Mouse (Mus musculus) spleen, adult 12 weeks (tissue): ENCODE results near the gene Sel1l3.

Source experiments
- DNase-seq: peaks from one replicate; pipeline ENCODE4 v3.0.0; 2022; ENCODE audit warnings: low spot score

Gene Sel1l3

GRCm38 (mm10) chr5:53140158-53140927, 73.4 kb downstream of the Sel1l3 start:
- no peak for DNase-seq

- DNase-seq: no peak
These were observed 74.2 kb downstream of the Sel1l3 start for GRCm38 (mm10) chr5:53139566-53139965.

GRCm38 (mm10) chr5:53139140-53139539, 74.6 kb downstream of the Sel1l3 start:
- no peak for DNase-seq

GRCm38 (mm10) chr5:53138025-53138424, 75.7 kb downstream of the Sel1l3 start:
- no peak for DNase-seq

GRCm38 (mm10) chr5:53135984-53136383, 77.7 kb downstream of the Sel1l3 start:
- DNase-seq: no peak

DNA sequence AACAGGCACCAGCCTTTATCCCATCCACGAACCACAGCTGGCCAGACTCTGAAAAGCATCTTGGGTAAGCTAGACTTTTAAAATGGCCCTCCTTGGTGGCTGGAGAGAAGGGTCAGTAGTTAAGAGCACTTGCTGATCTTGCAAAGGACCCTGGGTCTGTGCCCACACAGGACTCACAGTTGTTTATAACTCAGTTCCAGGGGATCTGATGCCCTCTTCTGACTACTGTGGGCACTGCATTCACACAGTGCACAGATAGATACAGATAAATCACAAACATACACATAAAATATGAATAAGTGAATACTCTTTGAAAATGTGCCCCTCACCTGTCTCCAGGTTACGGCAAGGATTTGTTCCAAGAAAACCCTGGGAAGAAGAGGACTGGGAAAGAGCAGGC, 79.7 kb downstream of the Sel1l3 start:
- DNase-seq: no peak

GRCm38 (mm10) chr5:53124701-53125100, 89.0 kb downstream of the Sel1l3 start:
- no peak for DNase-seq

DNA sequence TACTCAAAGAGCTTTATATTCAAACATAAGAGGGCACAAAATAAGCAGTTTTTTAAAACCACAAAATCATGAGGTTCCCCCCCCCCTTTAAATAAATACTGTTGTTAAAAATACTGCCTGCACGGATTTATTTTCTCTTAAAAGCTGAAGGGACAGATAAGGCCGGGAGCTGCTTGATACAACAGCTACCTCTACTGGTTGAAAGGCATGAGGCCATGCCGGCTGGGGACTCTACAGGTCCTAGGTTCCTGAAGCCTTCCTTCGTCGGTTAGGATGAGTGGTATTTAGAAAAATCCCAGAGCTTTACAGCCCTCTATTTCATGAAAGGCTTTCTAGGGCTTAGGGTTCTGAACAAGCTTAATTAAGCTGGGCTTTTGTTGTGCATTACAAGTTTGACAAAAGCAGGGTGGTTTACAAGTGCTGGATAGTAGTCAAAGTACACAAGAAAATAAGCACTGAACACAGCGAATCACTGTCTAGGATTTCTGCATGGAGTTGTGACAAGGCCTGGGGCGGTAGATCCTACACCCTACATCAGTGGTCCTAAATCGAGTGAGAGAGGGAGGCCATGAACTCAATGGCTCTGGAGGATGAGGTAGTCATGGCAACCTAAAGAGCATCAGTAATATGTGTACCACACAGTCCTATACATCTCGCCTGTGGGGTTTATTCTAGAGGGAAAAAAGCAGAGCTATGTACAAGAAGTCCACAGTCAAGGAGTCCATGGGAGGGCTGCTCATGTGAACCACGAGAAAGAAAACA, 90.0 kb downstream of the Sel1l3 start:
- no peak for DNase-seq

GRCm38 (mm10) chr5:53119689-53120088, 94.0 kb downstream of the Sel1l3 start:
- DNase-seq: no peak

DNA sequence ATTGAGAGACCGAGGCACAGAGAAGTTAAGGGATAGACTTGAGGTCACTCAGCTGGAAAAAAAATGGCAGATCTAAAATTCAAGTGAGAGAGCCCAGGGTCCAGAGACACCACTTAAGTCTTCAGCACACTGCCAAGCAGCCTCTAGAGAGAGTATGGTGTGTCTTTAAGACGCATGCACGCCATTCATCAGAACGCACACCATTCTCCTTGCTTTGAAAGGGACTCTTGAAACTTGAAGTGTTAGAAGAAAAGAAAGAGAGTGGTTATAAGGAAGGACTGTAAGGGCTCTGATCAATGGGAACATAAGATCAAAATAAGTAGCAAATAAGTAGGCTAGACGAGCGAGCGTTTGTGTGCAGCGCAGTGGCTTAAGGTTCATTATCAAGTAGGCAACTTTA, 95.5 kb downstream of the Sel1l3 start:
- DNase-seq: no peak

DNA sequence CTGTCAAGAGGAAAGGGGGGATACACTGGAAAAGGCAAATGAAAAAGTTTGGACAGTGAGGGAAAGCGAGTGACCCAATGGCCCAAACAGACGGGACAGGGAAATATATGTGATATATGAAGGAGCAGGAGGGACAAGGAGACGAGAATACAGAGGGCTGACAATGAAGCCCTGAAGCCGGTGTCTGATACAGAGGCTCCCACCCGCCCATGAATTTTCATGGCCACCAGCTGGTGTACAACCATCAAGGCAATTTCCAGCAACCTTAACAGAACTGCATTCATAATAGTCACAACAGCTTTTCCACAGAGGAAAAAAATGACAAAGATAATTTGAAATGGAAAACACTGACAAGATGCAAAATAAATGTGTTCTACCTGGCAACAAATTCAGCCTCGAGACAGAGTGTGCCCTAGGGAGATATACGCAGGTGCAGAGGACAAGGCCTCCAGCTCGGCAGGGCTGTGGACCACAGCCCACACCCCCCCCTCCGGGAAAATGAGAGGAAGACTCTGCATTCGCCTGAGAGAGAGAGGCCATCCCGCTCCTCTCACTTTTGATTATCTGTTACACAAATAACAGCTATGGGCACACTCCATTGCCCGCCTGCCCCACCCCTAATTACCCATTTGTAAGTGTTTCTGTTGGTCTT, 99.0 kb downstream of the Sel1l3 start:
- no peak for DNase-seq

DNA sequence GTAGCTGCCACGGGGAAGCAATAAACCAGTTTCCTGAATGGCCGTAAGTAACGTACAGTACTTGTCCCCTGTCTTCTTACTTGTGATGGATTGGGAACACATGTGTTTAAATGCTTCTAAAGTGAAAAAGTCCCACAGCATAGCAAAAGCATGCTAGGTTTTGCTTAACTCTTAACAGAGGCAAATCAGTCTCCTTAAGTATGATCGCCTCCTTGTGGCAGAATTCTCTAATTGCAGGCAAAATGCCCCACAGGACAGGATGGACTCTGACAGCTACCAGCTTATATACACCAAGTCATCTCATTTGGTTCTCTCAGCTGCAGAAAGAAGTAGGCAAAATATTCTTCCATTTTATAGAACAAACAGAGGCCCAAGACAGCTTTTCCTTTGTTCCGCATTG, 100.8 kb downstream of the Sel1l3 start:
- no peak for DNase-seq

DNA sequence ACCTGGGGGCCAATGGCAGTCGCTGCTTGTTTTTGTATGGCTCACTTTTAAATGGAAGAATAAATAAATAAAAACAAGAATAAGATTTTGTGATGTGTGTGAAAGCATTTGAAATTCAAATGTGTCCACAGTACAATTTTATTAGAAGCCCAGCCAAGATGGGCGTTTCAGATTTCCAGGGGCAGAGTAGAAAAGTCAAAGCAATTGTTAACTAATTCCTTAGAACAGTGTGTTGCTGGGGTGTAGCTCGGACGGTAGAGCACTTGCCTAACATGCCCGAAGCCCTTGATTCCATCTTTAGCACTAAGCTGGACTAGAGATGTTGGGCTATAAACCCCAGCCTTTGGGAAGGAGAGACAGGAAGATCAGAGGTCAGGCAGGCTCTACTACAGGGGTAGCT, 102.7 kb downstream of the Sel1l3 start:
- DNase-seq: no peak

DNA sequence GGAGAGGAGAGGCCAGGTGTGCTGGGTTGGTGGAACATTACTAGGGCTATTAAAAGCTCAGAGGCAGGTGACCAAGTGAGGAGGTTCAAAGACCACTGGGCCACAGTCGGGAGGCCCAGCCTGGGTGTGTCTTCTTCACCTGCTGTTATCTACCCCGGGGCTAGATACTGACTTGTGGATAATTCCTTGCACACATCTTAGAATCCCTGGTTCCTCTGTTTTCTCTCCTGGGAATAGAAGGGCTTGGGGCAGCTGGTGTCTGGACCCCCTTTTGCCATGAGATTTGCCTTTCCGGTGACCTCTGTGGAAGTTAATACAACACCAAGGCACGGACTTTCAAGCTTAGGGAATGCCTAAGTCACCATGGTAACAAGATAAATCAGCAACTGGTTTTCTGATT, 103.5 kb downstream of the Sel1l3 start:
- no peak for DNase-seq

DNA sequence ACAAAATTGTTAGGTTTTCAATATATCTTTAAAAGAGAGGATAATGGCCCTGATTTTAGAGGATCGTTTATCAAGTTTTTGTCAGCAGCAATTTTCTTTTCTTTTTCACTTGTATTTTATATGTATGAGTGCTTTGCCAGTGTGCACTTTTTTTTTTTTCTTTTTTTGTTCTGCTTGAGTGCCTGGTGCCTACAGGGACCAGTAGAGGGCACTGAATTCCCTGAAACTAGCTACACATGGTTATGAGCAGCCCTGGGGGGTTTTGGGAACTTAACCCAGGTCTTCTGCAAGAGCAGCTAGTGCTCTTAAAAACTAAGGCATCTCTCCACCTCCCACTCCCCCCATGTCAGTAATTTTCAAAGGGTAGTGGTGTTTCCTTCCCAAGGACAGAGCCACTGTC, 105.1 kb downstream of the Sel1l3 start:
- DNase-seq: no peak

DNA sequence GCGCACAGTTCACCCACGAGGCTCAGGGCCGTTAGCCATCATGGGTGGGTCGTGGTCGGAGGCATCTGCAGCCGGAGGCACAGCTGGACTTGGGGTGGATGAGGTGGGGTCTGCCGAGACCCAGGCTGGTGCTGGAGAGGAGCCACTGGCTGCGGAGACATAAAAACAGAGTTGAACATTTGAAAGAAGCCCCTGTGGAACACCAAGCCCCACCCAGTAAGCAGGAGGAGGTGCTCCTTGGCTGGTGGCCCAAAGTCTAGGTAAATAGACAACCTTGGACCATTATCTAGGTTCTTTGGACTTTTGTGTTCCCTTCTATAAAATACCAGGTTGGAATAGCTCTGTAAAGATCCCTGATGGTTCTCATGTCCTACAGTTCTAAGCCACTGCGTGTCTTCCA, 105.7 kb downstream of the Sel1l3 start:
- no peak for DNase-seq

GRCm38 (mm10) chr5:53106731-53107130, 107.0 kb downstream of the Sel1l3 start:
- no peak for DNase-seq

- DNase-seq: no peak
These were observed 107.6 kb downstream of the Sel1l3 start for GRCm38 (mm10) chr5:53106125-53106524.

GRCm38 (mm10) chr5:53105716-53106115, 108.0 kb downstream of the Sel1l3 start:
- DNase-seq: no peak

DNA sequence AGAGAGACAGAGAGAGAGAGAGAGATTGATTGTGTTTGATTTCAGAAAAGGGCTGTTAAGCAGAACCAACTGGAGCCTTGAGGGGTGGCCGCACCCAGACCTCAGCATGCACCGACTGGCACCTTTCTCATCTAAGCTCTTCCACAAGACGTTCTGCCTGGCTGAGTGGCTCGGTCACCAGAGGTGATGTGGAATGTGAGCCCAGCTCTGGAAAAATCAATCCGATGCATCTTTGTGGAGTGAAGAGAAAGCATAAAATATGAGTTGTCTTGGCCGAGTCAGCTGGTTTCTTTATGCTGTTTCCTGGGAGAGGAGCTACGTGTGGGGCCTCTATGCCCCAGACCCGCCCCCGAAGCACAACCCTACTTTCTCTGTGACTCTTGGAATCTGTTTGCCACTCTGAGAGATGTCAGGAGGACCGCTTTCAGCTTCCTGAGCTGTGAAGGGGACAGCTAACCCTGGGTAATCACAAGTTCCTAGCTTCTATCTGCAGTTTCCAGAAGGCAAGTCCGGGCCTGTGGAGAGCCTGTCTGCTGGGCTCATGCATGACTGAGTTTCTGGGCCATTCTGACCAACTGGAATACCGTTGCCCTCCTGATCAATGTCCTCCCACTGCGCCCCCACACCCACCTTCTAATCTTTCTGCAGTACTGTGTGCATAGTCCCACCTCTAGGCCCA, 109.4 kb downstream of the Sel1l3 start:
- no peak for DNase-seq

GRCm38 (mm10) chr5:53101848-53102473, 111.8 kb downstream of the Sel1l3 start:
- DNase-seq: no peak

- DNase-seq: no peak
These were observed 122.4 kb downstream of the Sel1l3 start for GRCm38 (mm10) chr5:53091331-53091730.
